Comparison of ENCODE assay signal across 8 mouse cellular contexts in the genomic region with DNA sequence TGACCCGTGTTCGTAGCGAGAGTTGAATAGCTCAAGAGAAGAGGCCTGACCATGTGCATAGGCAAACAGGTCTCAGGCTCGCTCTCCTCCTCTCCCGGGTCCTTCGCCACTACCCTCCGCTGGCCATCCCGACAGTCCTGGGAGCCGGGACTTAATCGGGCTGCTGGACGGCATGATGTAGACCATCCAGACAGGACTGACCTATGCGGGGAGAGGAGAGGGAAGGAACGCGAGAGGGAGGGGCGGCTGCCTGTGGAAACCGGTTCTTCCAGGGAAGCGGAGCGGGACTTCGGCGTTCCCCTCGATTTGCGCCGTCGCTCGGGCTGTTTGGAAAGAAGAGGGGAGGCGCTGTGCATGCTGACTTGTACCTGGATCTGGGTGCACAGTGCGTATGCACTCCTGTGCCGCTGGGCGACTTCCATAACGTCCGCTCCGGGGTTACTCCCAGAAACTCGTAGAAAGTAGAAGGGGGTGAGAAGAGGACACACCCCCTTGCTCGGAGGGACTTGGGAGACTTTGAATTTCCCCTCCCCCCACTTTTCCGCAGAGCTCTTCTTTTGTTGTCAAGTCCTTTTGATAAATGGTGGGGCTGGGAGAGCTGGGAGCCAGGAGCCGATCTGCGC. TPM values are rescaled to one million over a fixed set of nuclear protein-coding genes. Genes with fewer than 3 reads are reported as not detected.
DNase-seq lines count a peak whose midpoint lies in the region; TF ChIP-seq lines count a peak whose summit lies in the region.

A gene (minus strand): TSS at position 311 of the 623 bp plus-strand sequence.

- 4% methylated on average over 37 of the region's 37 CpGs for WGBS in spleen, adult 2 months
- under 1% methylated on average over 37 of the region's 37 CpGs for WGBS in midbrain, embryonic 10.5 days

- 0 out of 2 replicates have a peak, but pooled peaks cover 2% of the 10 kb centered on the region for H3K36me3 ChIP-seq in spleen, adult 2 months (ENCODE audit: control insufficient read depth, insufficient read depth, low read length)
- H3K36me3 ChIP-seq in midbrain, embryonic 10.5 days: peaks cover 19% of the 10 kb centered on the region

- TF ChIP-seq POLR2A in spleen, adult 2 months (IDR thresholded peaks at IDR 0.05; ENCODE audit: low read depth, low read length): no peak

- peak within 1 kb of the TSS; percentile 29 for H3K4me3 ChIP-seq in spleen, adult 2 months (ENCODE audit: extremely low read depth, insufficient read depth, insufficient read length)
- peak within 1 kb of the TSS; percentile 77 for H3K4me3 ChIP-seq in midbrain, embryonic 10.5 days

- H3K27ac ChIP-seq in spleen, adult 2 months (ENCODE audit: insufficient read depth, low read length): peak within 1 kb of the TSS; percentile 53
- H3K27ac ChIP-seq in midbrain, embryonic 10.5 days (replicated peaks): peak within 1 kb of the TSS; percentile 98

- peaks cover 7% of the 10 kb centered on the region; the same call in 1 of the 2 replicates for H3K4me1 ChIP-seq in spleen, adult 2 months (ENCODE audit: control insufficient read depth, insufficient read depth, insufficient read length)
- peaks cover 74% of the 10 kb centered on the region for H3K4me1 ChIP-seq in midbrain, embryonic 10.5 days

- DNase-seq in spleen, adult 2 months (ENCODE audit: low read depth in 1 of 2, low spot score in 2 of 2): no peak
- no peak for DNase-seq in spleen, adult 12 weeks (ENCODE audit: low spot score)
- DNase-seq in fibroblast of lung, adult 2 months (ENCODE audit: low read depth): peak; percentile 40
- DNase-seq in heart, postnatal 10 days: peak; percentile 47 to 50
- peak; percentile 84 to 91 for DNase-seq in kidney, postnatal 4 days
- DNase-seq in midbrain, embryonic 10.5 days (ENCODE audit: low spot score): peak; percentile 81
- DNase-seq in testis, postnatal 10 days (ENCODE audit: low spot score): peak; percentile 67
- no peak for DNase-seq in left cerebral cortex, adult 11 months (ENCODE audit: low spot score)

- TF ChIP-seq CTCF in spleen, adult 2 months (IDR thresholded peaks at IDR 0.05; ENCODE audit: extremely low read depth, insufficient read depth, insufficient read length, insufficient replicate concordance): no peak

- no peaks in the 10 kb centered on the region for H3K9me3 ChIP-seq in midbrain, embryonic 10.5 days (replicated peaks)

- intact Hi-C loops in heart, postnatal 10 days (cut with DNase I): loop anchor here (5.0 to 10.0 kb wide), 3 partner anchors 453 to 1413 kb away; no protein-coding TSS in a partner anchor

- H3K27me3 ChIP-seq in spleen, adult 2 months (ENCODE audit: control insufficient read depth, insufficient read depth, low read length): peaks cover 32% of the 10 kb centered on the region
- H3K27me3 ChIP-seq in midbrain, embryonic 10.5 days (ENCODE audit: low read depth, poor library complexity, severe bottlenecking): peaks cover 66% of the 10 kb centered on the region

RNA-seq across cellular contexts. Expression of the gene that starts here (rescaled TPM):
- polyA plus RNA-seq in spleen, adult 2 months (2012; rRNA removed): 8.8 and 13.9 TPM in 2 replicates
- 1 to 10 TPM; 2.4 to 3.3 TPM for total RNA-seq in heart, postnatal 10 days (2021)
- 11.2 and 13.0 TPM in 2 replicates for polyA plus RNA-seq in midbrain, embryonic 10.5 days (2016; fragmentation: Nextera tagmentation; extraction: Ambion mirVana)

Comparison
In these comparisons a context has a peak if more than half of its experiments do, and no peak if none do; other contexts are left out.
1. DNase-seq: peak in fibroblast of lung, adult 2 months (single experiment), heart, postnatal 10 days (2 of 2), kidney, postnatal 4 days (2 of 2), midbrain, embryonic 10.5 days (single experiment) and testis, postnatal 10 days (single experiment); none in spleen, adult 2 months (0 of 2), spleen, adult 12 weeks (single experiment) and left cerebral cortex, adult 11 months (single experiment).